Mouse (Mus musculus) cerebellum, adult 2 months (tissue): ENCODE results near the gene Sardh.
A peak's percentile ranks its signal among the peaks of the same experiment; 100 is the strongest.

Experiments used
- CTCF ChIP-seq: fragments of 200-500 bp; IDR thresholded peaks from 2 replicates; pipeline ENCODE4 v1.5.1; 2011; ENCODE audit warnings: low read depth, mild to moderate bottlenecking, control low read depth, low read length, moderate library complexity, borderline replicate concordance; ENCODE audit not compliant: insufficient read depth
- POLR2A ChIP-seq: fragments of 200-500 bp; IDR thresholded peaks from 2 replicates; pipeline ENCODE4 v1.6.1; 2011; ENCODE audit warnings: low read length, control low read depth, borderline replicate concordance; ENCODE audit not compliant: insufficient read depth

GRCm38 (mm10) chr2:27210255-27210654, 37.9 kb downstream of the Sardh start:
- TF ChIP-seq CTCF (peak; percentile 53), POLR2A (no peak)
